Mouse (Mus musculus) kidney, adult 2 months (tissue): Measurements from ENCODE around the gene Gm17622. TPM values are rescaled to one million over a fixed set of nuclear protein-coding genes. Genes with fewer than 3 reads are reported as not detected.

ENCODE experiments used
- DNase-seq: peaks from one replicate; pipeline ENCODE4 v3.0.0; 2021
- H3K27ac ChIP-seq: fragments of 200-500 bp; 2 replicates; pipeline ENCODE4 v1.5.1; 2012; ENCODE audit warnings: low read depth, low read length, control low read depth, inconsistent platforms; ENCODE audit not compliant: insufficient read depth
- H3K27me3 ChIP-seq: fragments of 200-500 bp; replicated peaks from 2 replicates; pipeline ENCODE4 v1.6.1; 2012; ENCODE audit warnings: mild to moderate bottlenecking, moderate library complexity, low read length, inconsistent platforms; ENCODE audit not compliant: control insufficient read depth, insufficient read depth
- H3K36me3 ChIP-seq: fragments of 200-500 bp; 2 replicates; pipeline ENCODE4 v1.6.1; 2012; ENCODE audit warnings: mild to moderate bottlenecking, moderate library complexity, low read length, inconsistent platforms; ENCODE audit not compliant: control insufficient read depth, insufficient read depth
- H3K4me1 ChIP-seq: fragments of 200-500 bp; 2 replicates; pipeline ENCODE4 v1.6.1; 2011; ENCODE audit warnings: low read length; ENCODE audit not compliant: control insufficient read depth, insufficient read depth
- H3K4me3 ChIP-seq: fragments of 200-500 bp; 2 replicates; pipeline ENCODE4 v1.5.1; 2011; ENCODE audit warnings: mild to moderate bottlenecking, low read depth, low read length, control low read depth; ENCODE audit not compliant: insufficient read depth
- CTCF ChIP-seq: fragments of 200-500 bp; conservative IDR thresholded peaks from 2 replicates; pipeline ENCODE4 v1.5.1; 2011; ENCODE audit warnings: low read depth, mild to moderate bottlenecking, control low read depth, low read length, moderate library complexity, mixed read lengths; ENCODE audit not compliant: insufficient read depth, insufficient read length
- POLR2A ChIP-seq: fragments of 200-500 bp; IDR thresholded peaks from one replicate; pipeline ENCODE4 v1.6.1; 2011; ENCODE audit warnings: low read depth, low read length, control low read depth
- WGBS: fragments of 180-500 bp; shearing (Covaris S2); methylation state at CpG from one replicate; pipeline ENCODE4 v1.1.7; 2018; 5-methylcytosine and 5-hydroxymethylcytosine counted together
- polyA plus RNA-seq: library from polyadenylated mRNA; depleted of rRNA; stranded (reverse); fragments of >200 nt; gene quantifications from 2 replicates; pipeline ENCODE4 v1.2.3, GENCODE M21; 2012

Gm17622 gene
- polyA plus RNA-seq, 1 experiment = not detected

GRCm38 (mm10) chr13:96521294-96521693 is 30.8 kb downstream of the Gm17622 start:
- no peak for DNase-seq
- TF ChIP-seq POLR2A = no peak
- no peak for TF ChIP-seq CTCF
- 93% methylated on average over 3 of the region's 3 CpGs for WGBS
- no peaks in the 10 kb centered on the region for H3K27me3 ChIP-seq
- H3K4me3 ChIP-seq = no peak overlapping the region
- no peaks in the 10 kb centered on the region for H3K36me3 ChIP-seq
- no peak overlapping the region for H3K27ac ChIP-seq
- no peaks in the 10 kb centered on the region for H3K4me1 ChIP-seq

GRCm38 (mm10) chr13:96527022-96527421 is 36.5 kb downstream of the Gm17622 start:
- 95% methylated on average over 3 of the region's 3 CpGs for WGBS
- Histone ChIP-seq H3K4me3 (no peak overlapping the region), H3K27me3 (no peaks in the 10 kb centered on the region), H3K27ac (no peak overlapping the region), H3K4me1 (peaks cover 3% of the 10 kb centered on the region; the same call in 1 of the 2 replicates), H3K36me3 (no peaks in the 10 kb centered on the region)
- TF ChIP-seq CTCF (no peak), POLR2A (no peak)
- DNase-seq = no peak

- DNase-seq = no peak
- 86% methylated on average over 11 of the region's 11 CpGs for WGBS
- TF ChIP-seq POLR2A = no peak
- no peak for TF ChIP-seq CTCF
- Histone ChIP-seq H3K27ac (no peak overlapping the region), H3K4me1 (peaks cover 5% of the 10 kb centered on the region; the same call in 1 of the 2 replicates), H3K27me3 (no peaks in the 10 kb centered on the region), H3K36me3 (no peaks in the 10 kb centered on the region), H3K4me3 (no peak overlapping the region)
Measured at GRCm38 (mm10) chr13:96527856-96528255, 37.3 kb downstream of the Gm17622 start.

- peaks cover 5% of the 10 kb centered on the region; the same call in 1 of the 2 replicates for H3K4me1 ChIP-seq
- no peak overlapping the region for H3K4me3 ChIP-seq
- no peaks in the 10 kb centered on the region for H3K36me3 ChIP-seq
- WGBS = 47% methylated on average over 3 of the region's 3 CpGs
- DNase-seq = peak; percentile 70
- H3K27me3 ChIP-seq = no peaks in the 10 kb centered on the region
- TF ChIP-seq POLR2A (no peak), CTCF (no peak)
- no peak overlapping the region for H3K27ac ChIP-seq
Measured at GRCm38 (mm10) chr13:96528776-96529175, 38.2 kb downstream of the Gm17622 start.

GRCm38 (mm10) chr13:96529542-96529941 is 39.0 kb downstream of the Gm17622 start:
- peaks cover 5% of the 10 kb centered on the region; the same call in 1 of the 2 replicates for H3K4me1 ChIP-seq
- no peak overlapping the region for H3K4me3 ChIP-seq
- TF ChIP-seq CTCF (no peak), POLR2A (no peak)
- no peak for DNase-seq
- H3K27me3 ChIP-seq = no peaks in the 10 kb centered on the region
- WGBS = 95% methylated on average over 3 of the region's 3 CpGs
- no peaks in the 10 kb centered on the region for H3K36me3 ChIP-seq
- no peak overlapping the region for H3K27ac ChIP-seq

GRCm38 (mm10) chr13:96530064-96530463 is 39.5 kb downstream of the Gm17622 start:
- H3K36me3 ChIP-seq = no peaks in the 10 kb centered on the region
- DNase-seq = no peak
- TF ChIP-seq CTCF (no peak), POLR2A (no peak)
- H3K4me1 ChIP-seq = peaks cover 5% of the 10 kb centered on the region; the same call in 1 of the 2 replicates
- no peaks in the 10 kb centered on the region for H3K27me3 ChIP-seq
- 97% methylated on average over 9 of the region's 9 CpGs for WGBS
- no peak overlapping the region for H3K27ac ChIP-seq
- H3K4me3 ChIP-seq = no peak overlapping the region

- H3K36me3 ChIP-seq = no peaks in the 10 kb centered on the region
- peaks cover 5% of the 10 kb centered on the region; the same call in 1 of the 2 replicates for H3K4me1 ChIP-seq
- DNase-seq = peak; percentile 57
- H3K27ac ChIP-seq = no peak overlapping the region
- 71% methylated on average over 6 of the region's 6 CpGs for WGBS
- TF ChIP-seq CTCF = no peak
- TF ChIP-seq POLR2A = no peak
- no peaks in the 10 kb centered on the region for H3K27me3 ChIP-seq
- H3K4me3 ChIP-seq = no peak overlapping the region
Measured at GRCm38 (mm10) chr13:96532176-96532575, 41.6 kb downstream of the Gm17622 start.

GRCm38 (mm10) chr13:96533742-96534141 is 43.2 kb downstream of the Gm17622 start:
- TF ChIP-seq CTCF = no peak
- TF ChIP-seq POLR2A = no peak
- DNase-seq = no peak
- H3K27me3 ChIP-seq = no peaks in the 10 kb centered on the region
- H3K4me3 ChIP-seq = no peak overlapping the region
- peaks cover 5% of the 10 kb centered on the region; the same call in 1 of the 2 replicates for H3K4me1 ChIP-seq
- no peak overlapping the region for H3K27ac ChIP-seq
- H3K36me3 ChIP-seq = no peaks in the 10 kb centered on the region
- WGBS = 74% methylated on average over 2 of the region's 2 CpGs
